11 mouse cellular contexts compared by ENCODE assay signal in genomic region chr5:81028875-81029274, GRCm38 (mm10). TPM values are rescaled to one million over a fixed set of nuclear protein-coding genes. Genes with fewer than 3 reads are reported as not detected.
DNase-seq lines count a peak whose midpoint lies in the region; ATAC-seq and TF ChIP-seq lines count a peak whose summit lies in the region.
"Had no signal": no experiment of that assay in that cellular context is flagged by ENCODE, and none has a peak within 500 bp of the region (broad histone marks: within the 10 kb centered on the region; RNA-seq: fewer than 3 reads in every experiment).

No protein-coding gene starts in this region.

- peaks cover 21% of the 10 kb centered on the region for H3K27me3 ChIP-seq in embryonic facial prominence, embryonic 10.5 days (replicated peaks; ENCODE audit: low read depth, poor library complexity, severe bottlenecking)
- H3K27me3 ChIP-seq in hindbrain, embryonic 11.5 days (ENCODE audit: control insufficient read depth, insufficient read depth, low read length), result no peaks in the 10 kb centered on the region
- H3K27me3 ChIP-seq in midbrain, postnatal 0 days (ENCODE audit: insufficient read depth, low read length), result no peaks in the 10 kb centered on the region
- H3K27me3 ChIP-seq in heart, embryonic 11.5 days (ENCODE audit: control insufficient read depth, insufficient read depth, low read length), result peaks cover 2% of the 10 kb centered on the region; the same call in 1 of the 2 replicates

- peak; percentile 18 to 40 for DNase-seq in left cerebral cortex, adult 9 months (ENCODE audit: low spot score in 2 of 2)
- no peak for DNase-seq in left cerebral cortex, adult 11 months (ENCODE audit: low spot score)
- peak; percentile 10 for DNase-seq in embryonic facial prominence, embryonic 10.5 days (ENCODE audit: low spot score)
- peak; percentile 52 for DNase-seq in hindbrain, embryonic 11.5 days (ENCODE audit: low spot score)
- DNase-seq in midbrain, postnatal 0 days (ENCODE audit: low spot score), result peak; percentile 78
- DNase-seq in urinary bladder, adult 18-20 months (ENCODE audit: low spot score in 2 of 2), result no peak
- no peak for DNase-seq in adrenal gland, adult (ENCODE audit: inconsistent age in 2 of 2, low spot score in 1 of 2)
- DNase-seq: cerebellum, adult 11 months; right cerebral cortex, postnatal 25 days had no signal

- no peak overlapping the region for H3K27ac ChIP-seq in embryonic facial prominence, embryonic 10.5 days (replicated peaks)
- no peak overlapping the region for H3K27ac ChIP-seq in hindbrain, embryonic 11.5 days (ENCODE audit: low read depth, low read length)
- no peak overlapping the region for H3K27ac ChIP-seq in midbrain, postnatal 0 days (ENCODE audit: low read depth, low read length)
- no peak overlapping the region for H3K27ac ChIP-seq in heart, embryonic 11.5 days (ENCODE audit: low read depth, low read length)
- H3K27ac ChIP-seq: limb, embryonic 10.5 days had no signal

- 13% methylated on average over 2 of the region's 2 CpGs for WGBS in embryonic facial prominence, embryonic 10.5 days
- 5% methylated on average over 2 of the region's 2 CpGs for WGBS in hindbrain, embryonic 11.5 days
- WGBS in midbrain, postnatal 0 days, result 16% methylated on average over 2 of the region's 2 CpGs
- WGBS in heart, embryonic 11.5 days (ENCODE audit: insufficient replicate concordance), result 32% methylated on average over 2 of the region's 2 CpGs

- H3K4me1 ChIP-seq in embryonic facial prominence, embryonic 10.5 days, result peaks cover 17% of the 10 kb centered on the region
- 0 out of 2 replicates have a peak, but pooled peaks cover 2% of the 10 kb centered on the region for H3K4me1 ChIP-seq in hindbrain, embryonic 11.5 days (replicated peaks; ENCODE audit: control insufficient read depth, insufficient read depth, low read length)
- H3K4me1 ChIP-seq in midbrain, postnatal 0 days (ENCODE audit: insufficient read depth, low read length), result peaks cover 15% of the 10 kb centered on the region
- peaks cover 8% of the 10 kb centered on the region; the same call in 1 of the 2 replicates for H3K4me1 ChIP-seq in heart, embryonic 11.5 days (ENCODE audit: control insufficient read depth, insufficient read depth, low read length)

- H3K9ac ChIP-seq in hindbrain, embryonic 11.5 days (ENCODE audit: low read depth, low read length), result no peak overlapping the region
- H3K9ac ChIP-seq in midbrain, postnatal 0 days (replicated peaks; ENCODE audit: low read length, poor library complexity, severe bottlenecking), result no peak overlapping the region
- H3K9ac ChIP-seq in heart, embryonic 11.5 days (ENCODE audit: low read depth, low read length), result no peak overlapping the region

- H3K4me2 ChIP-seq in hindbrain, embryonic 11.5 days (replicated peaks; ENCODE audit: low read depth, low read length), result no peak overlapping the region
- H3K4me2 ChIP-seq in midbrain, postnatal 0 days (ENCODE audit: low read depth, low read length, poor library complexity, severe bottlenecking), result no peak overlapping the region
- H3K4me2 ChIP-seq in heart, embryonic 11.5 days, result no peak overlapping the region

- H3K36me3 ChIP-seq in embryonic facial prominence, embryonic 10.5 days (replicated peaks), result no peaks in the 10 kb centered on the region
- no peaks in the 10 kb centered on the region for H3K36me3 ChIP-seq in hindbrain, embryonic 11.5 days (ENCODE audit: control insufficient read depth, insufficient read depth, low read length)
- no peaks in the 10 kb centered on the region for H3K36me3 ChIP-seq in midbrain, postnatal 0 days (ENCODE audit: insufficient read depth, low read length)
- no peaks in the 10 kb centered on the region for H3K36me3 ChIP-seq in heart, embryonic 11.5 days (ENCODE audit: control insufficient read depth, insufficient read depth, low read length)
- H3K36me3 ChIP-seq: limb, embryonic 10.5 days had no signal

- TF ChIP-seq CTCF in midbrain, postnatal 0 days (IDR thresholded peaks at IDR 0.05), result no peak

- no peaks in the 10 kb centered on the region for H3K9me3 ChIP-seq in embryonic facial prominence, embryonic 10.5 days
- H3K9me3 ChIP-seq in hindbrain, embryonic 11.5 days (ENCODE audit: control insufficient read depth, low read length), result no peaks in the 10 kb centered on the region
- no peaks in the 10 kb centered on the region for H3K9me3 ChIP-seq in midbrain, postnatal 0 days (ENCODE audit: low read length)
- no peaks in the 10 kb centered on the region for H3K9me3 ChIP-seq in heart, embryonic 11.5 days (replicated peaks; ENCODE audit: control insufficient read depth, low read length)
- H3K9me3 ChIP-seq: limb, embryonic 10.5 days had no signal

- ATAC-seq in hindbrain, embryonic 11.5 days (ENCODE audit: low FRiP score), result peak; percentile 86
- ATAC-seq in midbrain, postnatal 0 days (ENCODE audit: low FRiP score), result peak; percentile 69; the same call in 1 of the 2 replicates
- no peak for ATAC-seq in heart, embryonic 11.5 days (replicated peaks; ENCODE audit: insufficient number of reproducible peaks, low FRiP score, low TSS enrichment)

- no peak overlapping the region for H3K4me3 ChIP-seq in embryonic facial prominence, embryonic 10.5 days
- H3K4me3 ChIP-seq in hindbrain, embryonic 11.5 days (ENCODE audit: low read depth, low read length), result no peak overlapping the region
- no peak overlapping the region for H3K4me3 ChIP-seq in midbrain, postnatal 0 days (ENCODE audit: low read depth, low read length)
- no peak overlapping the region for H3K4me3 ChIP-seq in heart, embryonic 11.5 days (ENCODE audit: low read depth, low read length)
- H3K4me3 ChIP-seq: limb, embryonic 10.5 days had no signal

RNA-seq across cellular contexts. Expression of gene Adgrl3, which starts 8.9 kb away (rescaled TPM):
- polyA plus RNA-seq in embryonic facial prominence, embryonic 10.5 days (2016; fragmentation: Nextera tagmentation; extraction: Ambion mirVana), result 11.2 and 11.9 TPM in 2 replicates
- polyA plus RNA-seq in hindbrain, embryonic 11.5 days (2014; fragmentation: Nextera tagmentation; extraction: Ambion mirVana), result 30.9 and 40.2 TPM in 2 replicates
- 241 and 338 TPM in 2 replicates for total RNA-seq in midbrain, postnatal 0 days (2014; rRNA removed)
- 46.8 and 57.2 TPM in 2 replicates for polyA plus RNA-seq in midbrain, postnatal 0 days (2015; fragmentation: Nextera tagmentation; extraction: Ambion mirVana)
- polyA plus RNA-seq in heart, embryonic 11.5 days (2014; fragmentation: Nextera tagmentation; extraction: Ambion mirVana), result 9.5 and 9.9 TPM in 2 replicates

Comparison
In these comparisons a context has a peak if more than half of its experiments do, and no peak if none do; other contexts are left out.
1. DNase-seq: peak in left cerebral cortex, adult 9 months (2 of 2), embryonic facial prominence, embryonic 10.5 days (single experiment), hindbrain, embryonic 11.5 days (single experiment) and midbrain, postnatal 0 days (single experiment); none in left cerebral cortex, adult 11 months (single experiment), urinary bladder, adult 18-20 months (0 of 2) and adrenal gland, adult (0 of 2).